Mouse (Mus musculus) G1E (cell line): ENCODE data around the gene Gm3317.
"Not testable (repeated sequence)": the region's sequence is repeated elsewhere in the genome, so short reads cannot be mapped to it uniquely, and the experiment has no call there.

Source experiments
- CTCF ChIP-seq: IDR thresholded peaks from 2 replicates; pipeline ENCODE4 v1.5.1; 2012; ENCODE audit warnings: low read depth, low read length, inconsistent platforms, mixed read lengths
- GATA1 ChIP-seq: IDR thresholded peaks from 2 replicates; pipeline ENCODE4 v1.6.1; 2012; ENCODE audit warnings: borderline replicate concordance, low read length, inconsistent platforms, mixed read lengths
- TAL1 ChIP-seq: conservative IDR thresholded peaks from 2 replicates; pipeline ENCODE4 v1.6.1; 2012; ENCODE audit warnings: low read depth, low read length, inconsistent platforms, mixed read lengths

DNA sequence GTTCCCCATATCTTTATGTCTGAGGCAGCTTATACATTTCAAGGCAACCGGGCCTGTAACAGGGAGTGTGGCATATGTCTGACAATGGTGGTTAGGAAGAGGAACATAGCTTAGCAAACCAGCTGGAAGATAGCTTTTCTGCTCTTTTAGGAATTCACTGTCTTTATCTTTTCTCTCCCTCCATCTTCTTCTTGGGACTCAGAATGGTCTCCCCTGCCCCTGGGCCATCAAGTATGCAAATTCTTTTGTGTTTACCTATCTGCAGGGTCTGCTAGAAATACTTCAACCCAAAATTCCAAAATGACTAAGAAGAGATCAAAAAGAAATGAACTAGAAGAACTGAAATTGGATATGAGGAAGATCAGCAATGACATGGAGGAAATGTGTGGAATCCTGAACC lies at the start of gene Gm3317:
- not testable (repeated sequence) for TF ChIP-seq CTCF, GATA1, TAL1
